Mouse (Mus musculus) neural tube, embryonic 11.5 days (tissue): ENCODE results near the gene Anapc4. TPM values are rescaled to one million over a fixed set of nuclear protein-coding genes. Genes with fewer than 3 reads are reported as not detected.

ENCODE experiments used
- ATAC-seq: fragments of 200-750 bp; cut with Nextera tagmentation; 2 replicates; pipeline ENCODE4 v1.8.0; 2017; ENCODE audit warnings: moderate number of reproducible peaks, mild to moderate bottlenecking, moderate TSS enrichment, moderate library complexity; ENCODE audit not compliant: insufficient read depth, low FRiP score, low TSS enrichment
- DNase-seq: peaks from one replicate; pipeline ENCODE4 v3.0.0-alpha.2; 2015; ENCODE audit warnings: low spot score
- H3K27ac ChIP-seq: fragments of 300-500 bp; sonication (generic); 2 replicates; pipeline ENCODE4 v1.5.1; 2014; ENCODE audit warnings: low read depth, mild to moderate bottlenecking, low read length
- H3K27me3 ChIP-seq: fragments of 300-500 bp; sonication (generic); 2 replicates; pipeline ENCODE4 v1.6.1; 2014; ENCODE audit warnings: mild to moderate bottlenecking, low read length, mixed read lengths; ENCODE audit not compliant: control insufficient read depth, insufficient read depth
- H3K36me3 ChIP-seq: fragments of 300-500 bp; sonication (generic); 2 replicates; pipeline ENCODE4 v1.6.1; 2014; ENCODE audit warnings: mild to moderate bottlenecking, low read length, moderate library complexity, mixed read lengths; ENCODE audit not compliant: control insufficient read depth, insufficient read depth
- H3K4me1 ChIP-seq: fragments of 300-500 bp; sonication (generic); 2 replicates; pipeline ENCODE4 v1.6.1; 2014; ENCODE audit warnings: low read length, mixed read lengths; ENCODE audit not compliant: control insufficient read depth, insufficient read depth
- H3K4me2 ChIP-seq: fragments of 300-500 bp; sonication (generic); 2 replicates; pipeline ENCODE4 v1.6.1; 2014; ENCODE audit warnings: low read depth, mild to moderate bottlenecking, moderate library complexity
- H3K4me3 ChIP-seq: fragments of 300-500 bp; sonication (generic); 2 replicates; pipeline ENCODE4 v1.5.1; 2014; ENCODE audit warnings: low read depth, low read length
- H3K9ac ChIP-seq: fragments of 300-500 bp; sonication (generic); 2 replicates; pipeline ENCODE4 v1.6.1; 2014; ENCODE audit warnings: mild to moderate bottlenecking, low read length
- H3K9me3 ChIP-seq: fragments of 300-500 bp; sonication (generic); 2 replicates; pipeline ENCODE4 v1.6.1; 2016; ENCODE audit warnings: low read length; ENCODE audit not compliant: control insufficient read depth
- WGBS: fragments of 180-500 bp; shearing (Covaris S2); extraction: QIAGEN DNeasy Blood & Tissue Kit; methylation state at CpG from one replicate; pipeline ENCODE4 v1.1.7; 2014; 5-methylcytosine and 5-hydroxymethylcytosine counted together
- polyA plus RNA-seq: library from polyadenylated mRNA; unstranded; fragments of >200 nt; fragmentation: Nextera tagmentation; extraction: Ambion mirVana; gene quantifications from 2 replicates; pipeline ENCODE4 v1.2.1, GENCODE M21; 2014

Gene Anapc4
- polyA plus RNA-seq, 1 experiment from 2014 or later = 141 TPM

DNA sequence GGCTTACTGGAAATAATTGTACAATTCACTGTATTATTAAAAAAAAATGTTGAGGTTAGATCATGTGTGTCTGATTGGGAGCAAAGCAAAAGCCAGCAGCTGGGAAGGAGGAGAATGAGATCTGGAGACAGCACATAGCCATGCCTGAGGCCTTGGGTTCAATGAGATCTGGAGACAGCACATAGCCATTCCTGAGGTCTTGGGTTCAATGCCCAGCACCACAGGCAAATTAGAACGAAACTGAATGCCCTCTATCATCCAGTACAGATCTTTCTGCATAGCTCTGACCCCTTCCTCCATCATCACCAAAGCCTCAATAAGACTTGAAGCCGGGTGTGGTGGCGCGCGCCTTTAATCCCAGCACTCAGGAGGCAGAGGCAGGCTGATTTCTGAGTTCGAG is 23.4 kb upstream of the Anapc4 start:
- ATAC-seq (no peak), DNase-seq (no peak)
- Histone ChIP-seq H3K27me3 (no peaks in the 10 kb centered on the region), H3K9ac (no peak overlapping the region), H3K4me3 (no peak overlapping the region), H3K27ac (no peak overlapping the region), H3K9me3 (no peaks in the 10 kb centered on the region), H3K4me2 (no peak overlapping the region), H3K36me3 (peaks cover 3% of the 10 kb centered on the region; the same call in 1 of the 2 replicates), H3K4me1 (no peaks in the 10 kb centered on the region)
- 92% methylated on average over 6 of the region's 6 CpGs for WGBS

GRCm38 (mm10) chr5:52811056-52811455 is 22.8 kb upstream of the Anapc4 start:
- Histone ChIP-seq H3K9me3 (no peaks in the 10 kb centered on the region), H3K9ac (no peak overlapping the region)
- 90% methylated on average over 14 of the region's 14 CpGs for WGBS

GRCm38 (mm10) chr5:52812456-52812855 is 21.4 kb upstream of the Anapc4 start:
- WGBS = 92% methylated on average over 10 of the region's 10 CpGs
- no peaks in the 10 kb centered on the region for H3K27me3 ChIP-seq
- H3K4me3 ChIP-seq = no peak overlapping the region
- H3K4me2 ChIP-seq = no peak overlapping the region
- no peak for DNase-seq
- no peak overlapping the region for H3K27ac ChIP-seq
- H3K36me3 ChIP-seq = peaks cover 4% of the 10 kb centered on the region; the same call in 1 of the 2 replicates
- no peak for ATAC-seq
- H3K9me3 ChIP-seq = no peaks in the 10 kb centered on the region
- no peak overlapping the region for H3K9ac ChIP-seq
- no peaks in the 10 kb centered on the region for H3K4me1 ChIP-seq

More at GRCm38 (mm10) chr5:52811056-52811455, 22.8 kb upstream of the Anapc4 start:
- Histone ChIP-seq H3K4me3 (no peak overlapping the region), H3K4me2 (no peak overlapping the region), H3K36me3 (peaks cover 4% of the 10 kb centered on the region; the same call in 1 of the 2 replicates), H3K27me3 (no peaks in the 10 kb centered on the region), H3K4me1 (no peaks in the 10 kb centered on the region), H3K27ac (no peak overlapping the region)
- no peak for DNase-seq
- no peak for ATAC-seq

- WGBS = 93% methylated on average over 7 of the region's 7 CpGs
Observed at GRCm38 (mm10) chr5:52813312-52813711, 20.5 kb upstream of the Anapc4 start.

GRCm38 (mm10) chr5:52818676-52819075 is 15.1 kb upstream of the Anapc4 start:
- H3K4me2 ChIP-seq = no peak overlapping the region
- no peaks in the 10 kb centered on the region for H3K4me1 ChIP-seq
- H3K9ac ChIP-seq = no peak overlapping the region
- no peak overlapping the region for H3K4me3 ChIP-seq
- DNase-seq (no peak), ATAC-seq (no peak)
- H3K27ac ChIP-seq = no peak overlapping the region
- H3K9me3 ChIP-seq = no peaks in the 10 kb centered on the region
- 92% methylated on average over 7 of the region's 7 CpGs for WGBS
- H3K36me3 ChIP-seq = peaks cover 6% of the 10 kb centered on the region; the same call in 1 of the 2 replicates
- H3K27me3 ChIP-seq = no peaks in the 10 kb centered on the region

More at GRCm38 (mm10) chr5:52813312-52813711, 20.5 kb upstream of the Anapc4 start:
- Histone ChIP-seq H3K4me1 (no peaks in the 10 kb centered on the region), H3K4me3 (no peak overlapping the region), H3K27ac (no peak overlapping the region), H3K9me3 (no peaks in the 10 kb centered on the region), H3K36me3 (peaks cover 4% of the 10 kb centered on the region; the same call in 1 of the 2 replicates), H3K4me2 (no peak overlapping the region), H3K9ac (no peak overlapping the region), H3K27me3 (no peaks in the 10 kb centered on the region)
- ATAC-seq (no peak), DNase-seq (no peak)

GRCm38 (mm10) chr5:52821691-52822090 is 12.1 kb upstream of the Anapc4 start:
- Histone ChIP-seq H3K9ac (no peak overlapping the region), H3K4me2 (no peak overlapping the region), H3K4me1 (no peaks in the 10 kb centered on the region), H3K27ac (no peak overlapping the region), H3K9me3 (no peaks in the 10 kb centered on the region), H3K36me3 (0 out of 2 replicates have a peak, but pooled peaks cover 2% of the 10 kb centered on the region), H3K4me3 (no peak overlapping the region), H3K27me3 (no peaks in the 10 kb centered on the region)
- WGBS = 43% methylated on average over 3 of the region's 3 CpGs
- DNase-seq (peak; percentile 44), ATAC-seq (no peak)

DNA sequence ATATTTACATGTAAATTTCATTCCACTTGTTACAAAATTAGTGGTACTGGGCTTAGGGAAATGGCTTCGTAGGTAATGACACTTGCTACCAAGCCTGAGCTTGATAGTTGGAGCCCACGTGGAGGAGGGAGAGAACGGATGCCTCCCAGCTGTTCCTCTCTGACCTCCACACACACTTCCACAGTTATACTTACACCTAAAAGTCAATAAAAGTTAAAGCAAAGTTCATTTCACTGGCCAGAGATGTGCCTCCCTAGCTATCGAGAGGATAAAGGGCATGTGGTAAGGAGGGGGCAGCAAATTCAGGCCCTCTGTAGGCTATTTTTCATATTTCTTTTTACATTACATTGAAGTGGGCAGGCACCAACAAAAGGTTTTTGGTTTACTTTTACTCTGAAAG is 5.9 kb upstream of the Anapc4 start:
- no peak for DNase-seq
- no peaks in the 10 kb centered on the region for H3K9me3 ChIP-seq
- no peak overlapping the region for H3K27ac ChIP-seq
- H3K9ac ChIP-seq = no peak overlapping the region
- 87% methylated on average over 4 of the region's 4 CpGs for WGBS
- no peaks in the 10 kb centered on the region for H3K4me1 ChIP-seq
- no peak overlapping the region for H3K4me2 ChIP-seq
- ATAC-seq = no peak
- H3K4me3 ChIP-seq = no peak overlapping the region
- no peaks in the 10 kb centered on the region for H3K27me3 ChIP-seq
- H3K36me3 ChIP-seq = no peaks in the 10 kb centered on the region

DNA sequence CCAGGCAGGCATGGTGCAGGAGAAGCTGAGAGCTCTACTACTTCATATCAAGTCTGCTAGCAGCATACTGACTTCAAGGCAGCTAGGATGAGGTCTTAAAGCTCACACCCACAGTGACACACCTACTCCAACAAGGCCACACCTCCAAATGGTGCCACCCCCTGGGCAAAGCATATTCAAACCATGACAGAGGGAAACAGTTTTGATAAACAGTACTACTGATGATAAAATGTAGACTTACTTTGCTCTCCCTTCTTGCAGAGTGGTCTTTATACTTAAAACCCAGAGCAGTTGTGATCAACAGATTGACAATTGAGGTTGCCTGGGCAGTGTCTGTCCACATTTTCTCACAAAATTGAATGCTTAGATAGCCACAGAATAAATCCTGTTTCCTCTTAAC is 807 bp upstream of the Anapc4 start:
- no peak overlapping the region for H3K9ac ChIP-seq
- H3K27ac ChIP-seq = no peak overlapping the region
- no peak overlapping the region for H3K4me3 ChIP-seq
- H3K36me3 ChIP-seq = no peaks in the 10 kb centered on the region
- H3K4me1 ChIP-seq = peaks cover 7% of the 10 kb centered on the region
- no peaks in the 10 kb centered on the region for H3K27me3 ChIP-seq
- DNase-seq (no peak), ATAC-seq (no peak)
- H3K9me3 ChIP-seq = no peaks in the 10 kb centered on the region
- H3K4me2 ChIP-seq = no peak overlapping the region; the same call in 1 of the 2 replicates

DNA sequence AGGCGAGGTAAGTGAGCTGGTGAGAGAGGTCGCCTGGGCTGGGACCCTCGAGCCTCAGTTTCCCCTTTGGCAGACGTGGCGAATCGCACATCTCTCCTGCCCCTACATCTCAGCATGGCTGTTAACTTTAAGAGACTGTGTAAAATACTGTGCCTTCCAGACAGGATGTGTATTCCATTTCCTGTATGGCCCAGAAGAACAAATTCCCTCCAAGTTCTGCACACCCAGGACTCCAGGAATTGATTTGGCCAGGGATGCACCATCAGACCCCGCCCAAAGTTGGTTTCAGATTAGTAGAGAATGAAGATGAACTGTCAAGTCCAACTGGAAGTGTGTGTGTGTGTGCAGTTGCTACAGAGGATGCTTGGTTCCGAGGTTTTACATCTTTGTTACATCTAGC is 574 bp downstream of the Anapc4 start:
- no peaks in the 10 kb centered on the region; the same call in 1 of the 2 replicates for H3K36me3 ChIP-seq
- WGBS = 13% methylated on average over 8 of the region's 8 CpGs
- peak overlapping the region; percentile 76 for H3K4me3 ChIP-seq
- H3K27me3 ChIP-seq = no peaks in the 10 kb centered on the region
- H3K9ac ChIP-seq = peak overlapping the region; percentile 89
- H3K9me3 ChIP-seq = no peaks in the 10 kb centered on the region
- ATAC-seq = no peak
- no peak for DNase-seq
- peaks cover 7% of the 10 kb centered on the region for H3K4me1 ChIP-seq
- H3K4me2 ChIP-seq = peak overlapping the region; percentile 79
- H3K27ac ChIP-seq = peak overlapping the region; percentile 64; the same call in 1 of the 2 replicates
